Mouse (Mus musculus): ENCODE measurements around the gene Cyth2. TPM values are rescaled to one million over a fixed set of nuclear protein-coding genes. Genes with fewer than 3 reads are reported as not detected.

Cyth2 gene
- total RNA-seq, 2 experiments from 2014 or later, result 29.6 to 33.2 TPM

GRCm38 (mm10) chr7:45771101-45771500 is 43.3 kb downstream of the Cyth2 start:
- Histone ChIP-seq H3K4me3 (no peak overlapping the region), H3K27ac (no peak overlapping the region)
- intact Hi-C loops (cut with DNase I), result no loop called here
- TF ChIP-seq CTCF (IDR thresholded peaks at IDR 0.05), result no peak
- no peak for DNase-seq

GRCm38 (mm10) chr7:45770427-45771082 is 43.8 kb downstream of the Cyth2 start:
- Histone ChIP-seq H3K4me3 (no peak overlapping the region), H3K27ac (no peak overlapping the region)
- TF ChIP-seq CTCF (IDR thresholded peaks at IDR 0.05), result no peak
- intact Hi-C loops (cut with DNase I), result no loop called here
- no peak for DNase-seq

GRCm38 (mm10) chr7:45767500-45767899 is 46.9 kb downstream of the Cyth2 start:
- no peak overlapping the region for H3K27ac ChIP-seq
- no peak for TF ChIP-seq CTCF (IDR thresholded peaks at IDR 0.05)
- H3K4me3 ChIP-seq, result no peak overlapping the region
- intact Hi-C loops (cut with DNase I), result no loop called here
- DNase-seq, result no peak

GRCm38 (mm10) chr7:45766764-45767163 is 47.6 kb downstream of the Cyth2 start:
- no peak overlapping the region for H3K4me3 ChIP-seq
- H3K27ac ChIP-seq, result no peak overlapping the region
- DNase-seq, result no peak
- TF ChIP-seq CTCF (IDR thresholded peaks at IDR 0.05), result no peak
- intact Hi-C loops (cut with DNase I), result no loop called here

GRCm38 (mm10) chr7:45765995-45766394 is 48.4 kb downstream of the Cyth2 start:
- Histone ChIP-seq H3K27ac (no peak overlapping the region), H3K4me3 (no peak overlapping the region)
- DNase-seq, result no peak
- intact Hi-C loops (cut with DNase I), result no loop called here
- TF ChIP-seq CTCF (IDR thresholded peaks at IDR 0.05), result no peak

DNA sequence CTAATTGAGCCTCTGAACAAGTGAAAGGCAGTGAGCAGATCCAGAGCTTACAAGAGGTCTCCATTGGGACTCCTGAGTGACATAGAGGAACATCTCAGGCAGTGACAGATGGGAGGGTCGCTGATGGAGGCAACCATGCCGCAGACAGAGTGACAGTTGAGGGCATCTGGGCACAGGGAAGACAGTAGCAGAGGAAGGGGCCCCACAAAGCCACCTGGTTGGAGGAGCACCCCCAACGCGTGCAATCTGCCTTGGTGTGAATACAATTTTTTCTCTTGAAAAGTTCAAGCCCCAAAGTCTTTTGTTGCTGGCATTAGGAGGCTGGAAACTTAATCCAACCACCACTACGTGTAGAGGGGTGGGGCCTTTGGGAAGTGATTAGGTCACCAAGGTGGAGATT is 54.2 kb downstream of the Cyth2 start:
- no peak for DNase-seq
- intact Hi-C loops (cut with DNase I), result no loop called here
- H3K4me3 ChIP-seq, result no peak overlapping the region

DNA sequence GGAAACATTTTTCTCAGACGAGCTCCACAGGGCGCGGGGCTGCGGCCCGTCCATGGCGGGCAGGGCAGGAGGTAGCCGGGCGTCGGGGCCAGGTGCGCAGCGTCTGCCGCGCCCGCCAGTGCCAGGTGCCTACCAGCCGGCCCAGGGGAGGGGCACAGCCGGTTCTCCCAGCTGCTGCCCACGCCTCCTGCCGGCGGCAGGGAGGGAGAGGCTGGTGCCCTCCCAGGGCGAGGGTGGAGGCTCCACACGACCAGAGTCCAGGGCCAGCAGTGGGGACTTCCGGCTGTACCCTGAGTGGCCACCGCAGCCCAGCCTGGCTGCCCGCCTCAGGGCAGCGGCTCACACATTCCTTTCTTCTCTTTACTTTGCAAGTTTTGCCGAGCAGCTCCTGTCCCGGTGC is 55.0 kb downstream of the Cyth2 start:
- Histone ChIP-seq H3K4me3 (no peak overlapping the region), H3K27ac (no peak overlapping the region)
- no peak for TF ChIP-seq CTCF (IDR thresholded peaks at IDR 0.05)
- intact Hi-C loops (cut with DNase I), result no loop called here
- DNase-seq, result no peak

More for the DNA sequence above, 54.2 kb downstream of the Cyth2 start:
- no peak for TF ChIP-seq CTCF (IDR thresholded peaks at IDR 0.05)
- no peak overlapping the region for H3K27ac ChIP-seq

Other genes starting within 250 kb of the Cyth2 start
- 100 to 1,000 TPM in 1 of 2 experiments, 10 to 100 TPM in 1; 91.4 to 106 TPM for gene Bcat2, start 244.4 kb downstream of the Cyth2 start, total RNA-seq (2021)
- not detected for gene Fgf21, start 199.1 kb downstream of the Cyth2 start, total RNA-seq (2021)
- gene Fut1, start 197.3 kb downstream of the Cyth2 start, total RNA-seq (2021), result not detected
- under 1 TPM in 1 of 2 experiments, not detected in 1; 0.20 TPM for gene Izumo1, start 192.8 kb downstream of the Cyth2 start, total RNA-seq (2021)
- 1 to 10 TPM; 5.7 to 8.0 TPM for gene Rasip1, start 187.1 kb downstream of the Cyth2 start, total RNA-seq (2021)
- gene Mamstr, start 174.6 kb downstream of the Cyth2 start, total RNA-seq (2021), result 10 to 100 TPM; 18.7 to 44.9 TPM
- under 1 TPM; 0.14 to 0.28 TPM for gene Fut2, start 148.2 kb downstream of the Cyth2 start, total RNA-seq (2021)
- under 1 TPM; 0.20 to 0.50 TPM for gene Ntn5, start 130.6 kb downstream of the Cyth2 start, total RNA-seq (2021)
- under 1 TPM in 1 of 2 experiments, not detected in 1; 0.25 TPM for gene Sec1, start 120.2 kb downstream of the Cyth2 start, total RNA-seq (2021)
- 10 to 100 TPM in 1 of 2 experiments, 1 to 10 TPM in 1; 7.7 to 16.4 TPM for gene Car11, start 114.7 kb downstream of the Cyth2 start, total RNA-seq (2021)
- 100 to 1,000 TPM in 1 of 2 experiments, 1 to 10 TPM in 1; 8.8 to 105 TPM for gene Dbp, start 109.5 kb downstream of the Cyth2 start, total RNA-seq (2021)
- gene Rpl18, start 99.1 kb downstream of the Cyth2 start, total RNA-seq (2021), result 100 to 1,000 TPM; 451 to 508 TPM
- gene Sphk2, start 96.6 kb downstream of the Cyth2 start, total RNA-seq (2021), result 10 to 100 TPM; 14.4 to 15.8 TPM
- under 1 TPM; 0.08 to 0.31 TPM for gene Fam83e, start 93.4 kb downstream of the Cyth2 start, total RNA-seq (2021)
- gene Spaca4, start 88.8 kb downstream of the Cyth2 start, total RNA-seq (2021), result not detected
- under 1 TPM in 1 of 2 experiments, not detected in 1; 0.06 TPM for gene Lmtk3, start 30.8 kb downstream of the Cyth2 start, total RNA-seq (2021)
- not detected for gene Sult2b1, start 29.9 kb downstream of the Cyth2 start, total RNA-seq (2021)
- gene Kcnj14, start 10.2 kb upstream of the Cyth2 start, total RNA-seq (2021), result under 1 TPM in 1 of 2 experiments, not detected in 1; 0.20 TPM
- gene Grwd1, start 16.4 kb upstream of the Cyth2 start, total RNA-seq (2021), result 10 to 100 TPM; 14.6 to 16.0 TPM
- gene Kdelr1, start 58.2 kb upstream of the Cyth2 start, total RNA-seq (2021), result 10 to 100 TPM; 63.2 to 65.6 TPM
- gene Grin2d, start 63.8 kb upstream of the Cyth2 start, total RNA-seq (2021), result under 1 TPM; 0.13 to 0.14 TPM
- not detected for gene Syngr4, start 82.1 kb upstream of the Cyth2 start, total RNA-seq (2021)
- gene Tmem143, start 82.4 kb upstream of the Cyth2 start, total RNA-seq (2021), result 10 to 100 TPM; 51.3 to 66.3 TPM
- gene Emp3, start 106.8 kb upstream of the Cyth2 start, total RNA-seq (2021), result 10 to 100 TPM in 1 of 2 experiments, 1 to 10 TPM in 1; 7.7 to 18.2 TPM
- under 1 TPM; 0.28 to 0.45 TPM for gene Ccdc114, start 109.5 kb upstream of the Cyth2 start, total RNA-seq (2021)
- gene Abcc6, start 215.7 kb upstream of the Cyth2 start, total RNA-seq (2021), result under 1 TPM in 1 of 2 experiments, not detected in 1; 0.20 TPM
- gene Nomo1, start 219.1 kb upstream of the Cyth2 start, total RNA-seq (2021), result 10 to 100 TPM; 74.9 to 78.9 TPM